Mouse (Mus musculus) lung, postnatal 0 days (tissue): ENCODE data around the gene Mrnip. TPM values are rescaled to one million over a fixed set of nuclear protein-coding genes. Genes with fewer than 3 reads are reported as not detected.
A peak's percentile ranks its signal among the peaks of the same experiment; 100 is the strongest.

Source experiments
- ATAC-seq: fragments of 200-750 bp; cut with Nextera tagmentation; 2 replicates; pipeline ENCODE4 v1.8.0; 2017; ENCODE audit warnings: moderate library complexity
- DNase-seq: peaks from one replicate; pipeline ENCODE4 v3.0.0-alpha.2; 2016; ENCODE audit warnings: low spot score
- H3K27ac ChIP-seq: fragments of 300-500 bp; sonication (generic); 2 replicates; pipeline ENCODE4 v1.5.1; 2014; ENCODE audit warnings: antibody characterized with exemption, mild to moderate bottlenecking, low read length, mixed read lengths
- H3K27me3 ChIP-seq: fragments of 300-500 bp; sonication (generic); replicated peaks from 2 replicates; pipeline ENCODE4 v1.6.1; 2014; ENCODE audit warnings: low read length, mixed read lengths; ENCODE audit not compliant: insufficient read depth
- H3K36me3 ChIP-seq: fragments of 300-500 bp; sonication (generic); 2 replicates; pipeline ENCODE4 v1.6.1; 2014; ENCODE audit warnings: low read length, mixed read lengths; ENCODE audit not compliant: insufficient read depth
- H3K4me1 ChIP-seq: fragments of 300-500 bp; sonication (generic); 2 replicates; pipeline ENCODE4 v1.6.1; 2014; ENCODE audit warnings: antibody characterized with exemption, low read depth, low read length, mixed read lengths; ENCODE audit not compliant: insufficient read depth
- H3K4me2 ChIP-seq: fragments of 300-500 bp; sonication (generic); replicated peaks from 2 replicates; pipeline ENCODE4 v1.6.1; 2014; ENCODE audit warnings: low read depth, mild to moderate bottlenecking, low read length, moderate library complexity, mixed read lengths
- H3K4me3 ChIP-seq: fragments of 300-500 bp; sonication (generic); 2 replicates; pipeline ENCODE4 v1.5.1; 2014; ENCODE audit warnings: low read depth, low read length
- H3K9ac ChIP-seq: fragments of 300-500 bp; sonication (generic); replicated peaks from 2 replicates; pipeline ENCODE4 v1.6.1; 2014; ENCODE audit warnings: low read depth, mild to moderate bottlenecking
- H3K9me3 ChIP-seq: fragments of 300-500 bp; sonication (generic); 2 replicates; pipeline ENCODE4 v1.6.1; 2016; ENCODE audit warnings: low read length, mixed read lengths
- CTCF ChIP-seq: IDR thresholded peaks from 2 replicates; pipeline ENCODE4 v1.5.1; 2016; ENCODE audit warnings: antibody characterized with exemption, mild to moderate bottlenecking
- EP300 ChIP-seq: IDR thresholded peaks from 2 replicates; pipeline ENCODE4 v1.6.1; 2016; ENCODE audit warnings: antibody characterized with exemption, mild to moderate bottlenecking, control low read depth
- WGBS: fragments of 180-500 bp; shearing (Covaris S2); extraction: QIAGEN DNeasy Blood & Tissue Kit; methylation state at CpG from one replicate; pipeline ENCODE4 v1.1.7; 2014; 5-methylcytosine and 5-hydroxymethylcytosine counted together
- polyA plus RNA-seq: library from polyadenylated mRNA; unstranded; fragments of >200 nt; fragmentation: Nextera tagmentation; extraction: Ambion mirVana; gene quantifications from 2 replicates; pipeline ENCODE4 v1.2.1, GENCODE M21; 2015

Mrnip gene
- polyA plus RNA-seq, 1 experiment from 2014 or later, result 9.0 TPM

DNA sequence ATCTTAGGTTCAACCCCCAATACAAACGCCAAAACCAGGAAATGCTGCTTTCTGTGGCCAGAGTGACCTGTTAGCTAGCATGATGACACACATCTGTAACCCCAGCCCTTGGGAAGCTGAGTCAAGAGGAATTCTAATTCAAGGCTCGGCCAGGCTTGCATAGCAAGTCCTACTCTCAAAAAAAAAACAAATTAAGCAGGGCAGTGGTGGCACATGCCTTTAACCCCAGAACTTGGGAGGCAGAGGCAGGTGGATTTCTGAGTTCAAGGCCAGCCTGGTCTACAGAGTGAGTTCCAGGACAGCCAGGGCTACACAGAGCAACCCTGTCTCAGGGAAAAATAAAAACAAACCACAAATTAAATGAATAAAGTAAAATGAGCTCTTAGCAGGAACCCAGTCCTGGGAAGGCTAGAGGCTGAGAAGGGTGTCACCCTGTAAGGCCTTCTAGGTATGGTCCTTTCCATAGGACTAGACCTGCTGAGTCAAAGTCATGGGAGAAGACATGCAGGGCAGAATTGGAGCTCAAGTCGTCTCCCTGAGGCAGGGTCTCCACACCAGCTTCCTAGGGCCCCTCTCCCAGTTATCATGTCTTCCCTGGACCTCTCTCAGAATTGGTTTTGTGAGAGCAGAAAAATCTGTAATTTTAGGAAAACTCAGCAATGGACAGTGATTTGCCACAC, 38.0 kb downstream of the Mrnip start:
- no peaks in the 10 kb centered on the region for H3K9me3 ChIP-seq
- H3K4me1 ChIP-seq, result peaks cover 25% of the 10 kb centered on the region; the same call in 1 of the 2 replicates
- peak overlapping the region; percentile 66 for H3K27ac ChIP-seq
- ATAC-seq (no peak), DNase-seq (no peak)
- TF ChIP-seq EP300 (no peak), CTCF (no peak)
- no peak overlapping the region for H3K9ac ChIP-seq
- H3K36me3 ChIP-seq, result peaks cover 10% of the 10 kb centered on the region
- H3K4me3 ChIP-seq, result no peak overlapping the region
- H3K4me2 ChIP-seq, result no peak overlapping the region
- no peaks in the 10 kb centered on the region for H3K27me3 ChIP-seq
- WGBS, result 64% methylated on average over 3 of the region's 3 CpGs

DNA sequence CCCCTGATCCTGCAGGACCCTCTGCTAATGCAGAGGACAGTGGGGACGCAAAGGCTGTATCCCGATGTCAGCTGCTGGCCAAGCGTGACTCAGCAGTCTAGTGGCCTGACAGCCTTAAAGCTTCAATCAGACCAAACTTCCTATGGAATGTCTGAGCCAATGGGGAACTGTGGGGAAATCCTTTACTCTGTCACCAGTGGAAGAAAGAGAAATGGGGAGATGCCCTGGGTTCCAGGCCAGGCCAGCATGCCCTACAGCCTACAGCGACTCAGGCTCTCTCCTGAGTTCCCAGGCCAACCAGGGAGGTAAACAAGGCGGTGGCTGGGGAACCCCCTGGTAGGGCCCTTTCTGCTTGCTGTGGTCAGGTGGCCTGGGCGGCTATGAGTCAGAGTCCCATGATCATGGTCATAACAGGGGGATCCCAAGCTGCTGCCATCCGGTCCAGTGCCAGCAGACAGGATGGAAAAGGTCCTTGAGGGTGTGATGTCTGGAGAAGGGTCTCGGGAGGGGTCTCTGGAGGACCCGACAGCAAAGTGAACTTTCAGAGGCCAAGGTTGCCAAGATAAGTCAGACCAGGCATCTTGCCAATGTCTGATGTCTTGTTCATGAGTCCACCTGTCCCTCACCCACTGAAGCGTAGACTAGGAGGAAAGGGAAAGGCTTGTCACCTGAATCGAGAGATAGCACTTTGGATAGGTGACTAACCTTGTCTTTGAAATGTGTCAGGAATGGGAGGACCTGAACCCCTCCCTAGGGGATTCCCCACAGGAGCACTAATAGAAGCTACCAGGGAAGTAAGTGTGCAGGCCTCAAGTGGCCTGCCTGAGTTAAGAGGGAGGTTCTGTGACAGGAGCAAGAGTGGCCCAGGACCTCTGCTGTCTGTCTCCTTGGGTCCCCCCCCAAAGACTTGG, 38.9 kb downstream of the Mrnip start:
- Histone ChIP-seq H3K4me1 (peaks cover 25% of the 10 kb centered on the region; the same call in 1 of the 2 replicates), H3K4me3 (no peak overlapping the region)

DNA sequence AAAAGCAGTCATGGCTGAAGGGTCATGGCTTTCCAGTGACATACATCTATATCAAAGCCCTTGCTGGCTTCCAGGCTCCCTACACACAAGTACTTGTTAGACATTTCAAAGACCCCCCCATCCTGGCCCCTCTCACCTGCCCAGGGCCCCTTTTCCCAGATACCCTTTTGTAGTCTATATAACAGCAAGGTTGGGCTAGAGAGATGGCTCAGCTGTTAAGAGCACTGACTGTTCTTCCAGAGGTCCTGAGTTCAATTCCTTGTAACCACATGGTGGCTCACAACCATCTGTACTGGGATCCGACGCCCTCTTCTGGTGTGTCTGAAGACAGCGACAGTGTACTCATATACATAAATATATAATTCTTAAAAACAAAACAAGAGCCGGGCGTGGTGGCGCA, 40.4 kb downstream of the Mrnip start:
- WGBS, result 88% methylated on average over 6 of the region's 6 CpGs
- no peaks in the 10 kb centered on the region for H3K9me3 ChIP-seq

More for the DNA sequence above, 38.9 kb downstream of the Mrnip start:
- 35% methylated on average over 11 of the region's 11 CpGs for WGBS
- H3K4me2 ChIP-seq, result no peak overlapping the region
- ATAC-seq, result peak; percentile 58
- peak; percentile 91 for DNase-seq
- no peaks in the 10 kb centered on the region for H3K9me3 ChIP-seq
- H3K27me3 ChIP-seq, result no peaks in the 10 kb centered on the region
- H3K9ac ChIP-seq, result no peak overlapping the region
- H3K36me3 ChIP-seq, result 0 out of 2 replicates have a peak, but pooled peaks cover 3% of the 10 kb centered on the region
- peak overlapping the region; percentile 66 for H3K27ac ChIP-seq
- TF ChIP-seq CTCF, result no peak
- TF ChIP-seq EP300, result no peak; the same call in none of the 2 replicates

DNA sequence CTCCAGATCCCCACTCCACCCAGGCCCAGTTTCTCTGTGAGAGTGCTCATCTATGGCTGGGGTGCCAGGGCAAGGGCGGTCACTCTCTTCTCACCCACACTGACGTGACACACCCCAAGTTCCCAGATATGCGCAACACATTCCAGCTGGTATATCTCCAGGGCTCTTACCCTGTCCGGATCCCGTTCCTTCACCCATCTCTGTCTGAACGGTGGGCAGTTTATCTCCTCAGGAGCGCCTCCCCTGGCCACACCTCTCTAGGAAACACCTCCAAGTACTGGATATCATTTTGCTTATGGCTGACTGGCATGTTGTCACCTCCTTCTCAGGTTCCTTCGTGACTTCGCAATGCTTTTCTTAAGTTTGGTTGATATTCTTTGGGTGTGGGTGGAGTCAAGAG, 41.4 kb downstream of the Mrnip start:
- Histone ChIP-seq H3K4me3 (no peak overlapping the region), H3K27me3 (no peaks in the 10 kb centered on the region), H3K4me2 (no peak overlapping the region), H3K9me3 (no peaks in the 10 kb centered on the region), H3K9ac (no peak overlapping the region), H3K27ac (no peak overlapping the region), H3K36me3 (no peaks in the 10 kb centered on the region), H3K4me1 (peaks cover 18% of the 10 kb centered on the region; the same call in 1 of the 2 replicates)
- WGBS, result 28% methylated on average over 9 of the region's 9 CpGs
- no peak for TF ChIP-seq CTCF
- no peak for TF ChIP-seq EP300
- DNase-seq, result no peak
- no peak for ATAC-seq

More for the DNA sequence above, 40.4 kb downstream of the Mrnip start:
- Histone ChIP-seq H3K4me1 (peaks cover 18% of the 10 kb centered on the region; the same call in 1 of the 2 replicates), H3K36me3 (no peaks in the 10 kb centered on the region), H3K27ac (no peak overlapping the region), H3K4me3 (no peak overlapping the region), H3K9ac (no peak overlapping the region), H3K27me3 (no peaks in the 10 kb centered on the region), H3K4me2 (no peak overlapping the region)
- DNase-seq, result no peak
- TF ChIP-seq CTCF (peak; percentile 14; the same call in 1 of the 2 replicates), EP300 (no peak)
- ATAC-seq, result no peak

DNA sequence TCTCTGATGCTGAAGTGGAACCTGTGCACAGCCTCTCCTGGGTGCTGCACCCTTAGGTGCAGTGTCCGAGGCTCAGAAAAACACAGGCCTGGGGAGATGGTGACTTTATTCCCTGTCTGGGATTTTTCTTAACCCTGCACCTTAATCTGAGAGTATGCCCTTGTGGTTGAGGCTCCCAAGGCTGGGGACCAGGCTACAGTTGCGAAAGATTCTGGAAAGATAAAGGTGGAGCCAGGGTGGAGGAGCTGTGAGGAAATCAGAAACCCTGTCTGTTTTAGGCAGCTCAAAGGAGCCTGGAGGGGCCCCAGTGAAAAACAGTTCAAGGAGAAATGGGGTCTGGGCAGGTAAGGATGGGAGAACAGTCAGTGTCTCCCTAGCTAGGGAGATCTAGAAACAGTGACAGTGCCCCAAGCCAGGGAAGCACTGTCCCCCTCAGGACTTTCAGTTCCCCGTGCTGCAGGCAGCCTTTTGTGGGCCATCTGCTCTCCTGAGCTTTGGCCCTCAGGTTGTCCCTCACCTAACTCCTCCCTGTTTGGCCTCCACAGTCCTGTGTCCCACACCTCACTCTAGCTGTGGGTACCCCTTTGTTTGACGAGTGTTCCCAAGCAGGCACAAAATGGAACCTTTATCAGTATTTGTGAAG, 42.6 kb downstream of the Mrnip start:
- Histone ChIP-seq H3K4me2 (no peak overlapping the region), H3K27ac (no peak overlapping the region), H3K4me1 (peaks cover 18% of the 10 kb centered on the region; the same call in 1 of the 2 replicates), H3K4me3 (no peak overlapping the region), H3K36me3 (no peaks in the 10 kb centered on the region), H3K9me3 (no peaks in the 10 kb centered on the region), H3K27me3 (no peaks in the 10 kb centered on the region), H3K9ac (no peak overlapping the region)
- no peak for ATAC-seq
- 73% methylated on average over 4 of the region's 4 CpGs for WGBS
- TF ChIP-seq CTCF (no peak), EP300 (no peak)
- DNase-seq, result no peak

DNA sequence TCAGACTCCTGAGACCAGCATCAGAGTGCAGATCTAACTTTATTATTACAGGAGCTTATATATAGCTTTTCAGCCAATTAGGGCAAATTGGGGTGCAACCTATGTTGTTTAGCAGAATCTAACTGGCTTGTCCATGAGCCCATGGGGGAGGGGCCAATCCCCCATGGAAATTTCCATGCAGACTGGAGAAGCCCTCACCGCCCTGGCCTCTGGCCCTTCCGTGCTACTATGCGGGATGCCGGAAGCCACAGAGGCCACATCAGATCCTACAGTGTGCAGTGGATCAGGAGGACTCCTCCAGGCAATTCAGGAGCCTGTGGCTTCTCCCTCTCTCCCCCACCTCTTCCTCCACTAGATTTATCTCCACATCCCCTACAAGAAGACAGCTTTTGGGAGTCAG, 43.6 kb downstream of the Mrnip start:
- 45% methylated on average over 4 of the region's 4 CpGs for WGBS
- TF ChIP-seq CTCF, result no peak
- TF ChIP-seq EP300, result no peak
- Histone ChIP-seq H3K4me2 (no peak overlapping the region), H3K4me3 (no peak overlapping the region), H3K9ac (no peak overlapping the region), H3K36me3 (no peaks in the 10 kb centered on the region), H3K27me3 (no peaks in the 10 kb centered on the region), H3K27ac (no peak overlapping the region), H3K4me1 (peaks cover 15% of the 10 kb centered on the region; the same call in 1 of the 2 replicates), H3K9me3 (no peaks in the 10 kb centered on the region)
- ATAC-seq, result no peak
- no peak for DNase-seq
